In the genomic region with DNA sequence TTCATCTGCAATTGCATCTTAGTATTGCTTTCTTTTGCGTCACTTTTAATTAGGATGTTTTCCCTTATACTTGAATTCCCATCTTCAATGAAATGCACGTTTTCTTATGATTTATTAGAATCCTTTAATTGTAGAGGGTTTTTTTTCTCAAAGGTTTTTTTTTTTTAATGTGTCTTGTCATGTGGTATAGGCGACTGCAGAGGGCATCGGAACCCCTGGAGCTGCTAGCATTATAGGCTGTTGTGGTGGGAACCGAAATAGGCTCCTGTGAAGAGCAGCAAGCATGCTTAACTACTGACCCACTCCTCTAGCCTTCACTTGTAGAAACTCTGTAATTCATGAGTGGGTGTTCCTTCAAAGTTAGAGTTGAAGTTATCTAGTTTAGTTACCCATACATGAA, we compare ENCODE assay signal across 8 mouse cellular contexts. TPM values are rescaled to one million over a fixed set of nuclear protein-coding genes. Genes with fewer than 3 reads are reported as not detected.
DNase-seq lines count a peak whose midpoint lies in the region; ATAC-seq and TF ChIP-seq lines count a peak whose summit lies in the region.

No protein-coding gene starts in this region.

- peak overlapping the region; percentile 100 for H3K4me3 ChIP-seq in lung, embryonic 14.5 days (ENCODE audit: low read depth, low read length)
- H3K4me3 ChIP-seq in brown adipose tissue, adult 24 weeks (ENCODE audit: insufficient read depth, low read depth, low read length), result peak overlapping the region; percentile 34; the same call in 1 of the 2 replicates

- H3K9me3 ChIP-seq in lung, embryonic 14.5 days (ENCODE audit: low read depth, low read length), result no peaks in the 10 kb centered on the region

- no peak overlapping the region; the same call in 1 of the 2 replicates for H3K27ac ChIP-seq in lung, embryonic 14.5 days (ENCODE audit: low read depth)
- H3K27ac ChIP-seq in brown adipose tissue, adult 24 weeks (replicated peaks; ENCODE audit: low read depth, low read length), result no peak overlapping the region

- TF ChIP-seq CTCF in lung, embryonic 14.5 days (IDR thresholded peaks at IDR 0.05; ENCODE audit: low read depth), result peak; percentile 26; the same call in 1 of the 2 replicates

- H3K9ac ChIP-seq in lung, embryonic 14.5 days, result peak overlapping the region; percentile 99

- H3K36me3 ChIP-seq in lung, embryonic 14.5 days (ENCODE audit: insufficient read depth), result peaks cover 26% of the 10 kb centered on the region

- H3K4me2 ChIP-seq in lung, embryonic 14.5 days, result peak overlapping the region; percentile 78

- 12% methylated on average over 5 of the region's 5 CpGs for WGBS in lung, embryonic 14.5 days

- peaks cover 9% of the 10 kb centered on the region for H3K4me1 ChIP-seq in lung, embryonic 14.5 days (ENCODE audit: insufficient read depth)
- H3K4me1 ChIP-seq in brown adipose tissue, adult 24 weeks (ENCODE audit: control insufficient read depth, insufficient read depth, insufficient read length, low read length), result peaks cover 12% of the 10 kb centered on the region

- no peak for ATAC-seq in lung, embryonic 14.5 days (ENCODE audit: insufficient read depth)

- no peaks in the 10 kb centered on the region for H3K27me3 ChIP-seq in lung, embryonic 14.5 days (ENCODE audit: insufficient read depth, low read length)

- DNase-seq in lung, embryonic 14.5 days, result peak; percentile 48
- no peak for DNase-seq in lung, postnatal 36 days
- peak; percentile 52 for DNase-seq in induced T-regulatory cell, adult 2 months (ENCODE audit: low read depth)
- DNase-seq in naive thymus-derived CD4-positive, alpha-beta T cell, adult 2 months (ENCODE audit: low read depth), result peak; percentile 33
- no peak for DNase-seq in left cerebral cortex, adult 18-20 months (ENCODE audit: low spot score in 2 of 2)
- DNase-seq in cerebellum, postnatal 10 days, result no peak
- no peak for DNase-seq in natural killer cell, adult 2 months (ENCODE audit: low spot score in 2 of 2)

RNA-seq across cellular contexts. Expression of gene Bnip2, which starts 1.1 kb away (rescaled TPM):
- polyA plus RNA-seq in lung, embryonic 14.5 days (2014; fragmentation: Nextera tagmentation; extraction: Ambion mirVana), result 129 and 139 TPM in 2 replicates
- 61.4 and 68.1 TPM in 2 replicates for polyA plus RNA-seq in brown adipose tissue, adult 24 weeks (2012; ENCODE audit: insufficient read depth, insufficient read length, missing spikeins)
- 10 to 100 TPM; 40.6 to 40.7 TPM for total RNA-seq in left cerebral cortex, adult 18-20 months (2021)

RNA-seq across cellular contexts. Expression of gene Gtf2a2, which starts 22.0 kb away (rescaled TPM):
- 223 and 228 TPM in 2 replicates for polyA plus RNA-seq in lung, embryonic 14.5 days (2014; fragmentation: Nextera tagmentation; extraction: Ambion mirVana)
- polyA plus RNA-seq in brown adipose tissue, adult 24 weeks (2012; ENCODE audit: insufficient read depth, insufficient read length, missing spikeins), result 107 and 119 TPM in 2 replicates
- 10 to 100 TPM; 46.5 to 49.9 TPM for total RNA-seq in left cerebral cortex, adult 18-20 months (2021)

RNA-seq across cellular contexts. Expression of gene Gcnt3, which starts 47.5 kb away (rescaled TPM):
- polyA plus RNA-seq in lung, embryonic 14.5 days (2014; fragmentation: Nextera tagmentation; extraction: Ambion mirVana), result 0.18 and 0.21 TPM in 2 replicates
- polyA plus RNA-seq in brown adipose tissue, adult 24 weeks (2012; ENCODE audit: insufficient read depth, insufficient read length, missing spikeins), result not detected in 2 replicates
- total RNA-seq in left cerebral cortex, adult 18-20 months (2021), result not detected

Comparison
In these comparisons a context has a peak if more than half of its experiments do, and no peak if none do; other contexts are left out.
1. DNase-seq: peak in lung, embryonic 14.5 days (single experiment), induced T-regulatory cell, adult 2 months (single experiment) and naive thymus-derived CD4-positive, alpha-beta T cell, adult 2 months (single experiment); none in lung, postnatal 36 days (single experiment), left cerebral cortex, adult 18-20 months (0 of 2), cerebellum, postnatal 10 days (0 of 2) and natural killer cell, adult 2 months (0 of 2).